Mouse (Mus musculus) heart, postnatal 10 days (tissue): ENCODE results near the gene Lifr. TPM values are rescaled to one million over a fixed set of nuclear protein-coding genes. Genes with fewer than 3 reads are reported as not detected.

Source experiments
- DNase-seq, 2 experiments: peaks; one replicate each; pipeline ENCODE4 v3.0.0; 2021
- intact Hi-C: fragments of 180-260 bp; cut with DNase I; formaldehyde crosslinking; loops from one replicate; pipeline ENCODE4 v1.15.1; 2025
- total RNA-seq, 2 experiments: library from RNA; stranded (reverse); gene quantifications; 2 replicates each; pipeline ENCODE4 v1.2.3; 2021

The Lifr gene
- total RNA-seq, 2 experiments from 2014 or later = 50.2 to 54.0 TPM

DNA sequence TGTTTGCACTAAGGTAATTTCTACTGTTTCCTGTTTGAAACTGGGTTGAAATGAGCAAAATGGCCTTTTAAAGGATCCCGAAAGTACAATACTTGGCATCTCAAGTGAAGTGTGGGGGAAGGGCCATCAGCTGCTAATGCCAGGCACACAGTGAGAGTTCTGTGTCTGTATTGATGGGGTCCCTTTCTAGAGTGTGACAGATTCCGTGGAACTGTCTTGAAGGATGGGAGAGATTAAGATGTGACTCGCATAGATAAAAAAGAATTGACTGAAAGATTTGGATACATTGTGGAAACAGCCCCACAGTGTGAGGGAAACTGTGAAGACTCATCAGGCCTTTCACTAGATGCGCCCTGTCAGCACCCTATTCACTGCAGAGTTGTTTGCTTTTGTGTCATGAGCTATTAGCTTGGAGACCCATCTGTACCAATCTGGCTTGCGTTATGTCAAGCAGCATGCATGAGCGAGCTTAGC, 104.4 kb downstream of the Lifr start:
- intact Hi-C loops = no loop called here
- no peak for DNase-seq

DNA sequence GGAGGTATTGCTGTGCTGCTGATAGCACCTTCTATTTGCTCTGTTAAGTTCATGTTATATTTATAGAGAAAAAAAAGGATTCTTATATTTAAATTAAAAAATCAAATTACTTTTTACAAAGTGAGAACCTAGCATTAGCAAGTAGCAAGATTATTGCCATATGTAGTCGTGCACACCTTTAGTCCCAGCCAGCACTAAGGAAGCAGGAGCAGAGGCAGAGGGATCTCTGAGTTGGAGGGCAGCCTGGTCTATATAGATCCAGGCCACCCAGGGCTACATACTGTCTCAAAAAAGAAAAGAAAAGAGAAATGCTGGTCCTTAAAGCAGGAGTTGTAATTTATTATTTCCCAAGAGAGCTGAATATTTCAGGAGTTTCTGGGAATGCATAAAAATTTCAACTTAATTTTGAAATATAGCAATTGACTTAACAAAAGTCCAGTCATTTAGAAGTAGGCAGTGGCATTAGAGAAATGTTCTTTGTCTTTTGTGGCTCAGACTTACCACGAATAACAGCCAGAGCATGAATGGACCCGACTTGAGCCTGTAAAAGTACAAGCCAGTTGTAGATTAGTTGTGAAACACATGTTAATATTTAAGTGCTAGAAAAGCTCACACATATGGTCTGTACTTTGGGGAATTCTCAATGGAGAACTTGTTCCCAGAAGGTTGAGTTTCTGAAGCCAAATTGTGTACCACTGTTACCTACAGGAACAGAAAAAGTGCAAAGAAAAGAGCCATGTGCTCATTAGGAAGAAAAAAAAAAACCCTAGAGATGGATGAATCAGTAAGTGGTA, 107.4 kb downstream of the Lifr start:
- intact Hi-C loops = no loop called here
- no peak for DNase-seq

GRCm38 (mm10) chr15:7198816-7199215, 108.4 kb downstream of the Lifr start:
- intact Hi-C loops = no loop called here

DNA sequence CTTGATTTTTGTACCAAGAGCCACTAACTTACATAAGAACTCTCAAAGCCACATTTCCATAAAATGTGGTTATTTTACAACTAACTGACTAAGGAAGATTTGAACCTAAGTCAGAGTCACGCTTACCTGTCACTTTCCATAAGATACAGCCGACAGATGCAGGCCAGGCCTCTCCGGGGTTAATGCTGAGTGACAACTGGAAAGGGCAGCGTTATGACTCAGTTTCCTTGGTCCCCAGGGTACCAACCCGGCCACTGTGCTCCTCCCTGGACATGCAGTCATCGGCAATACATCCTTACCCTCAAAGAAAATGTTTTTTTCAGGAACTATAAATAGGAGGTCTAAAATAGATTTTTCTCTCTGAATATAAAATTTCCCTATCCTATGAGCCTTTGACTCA, 109.9 kb downstream of the Lifr start:
- intact Hi-C loops = no loop called here
- no peak for DNase-seq

More at GRCm38 (mm10) chr15:7198816-7199215, 108.4 kb downstream of the Lifr start:
- DNase-seq = no peak

DNA sequence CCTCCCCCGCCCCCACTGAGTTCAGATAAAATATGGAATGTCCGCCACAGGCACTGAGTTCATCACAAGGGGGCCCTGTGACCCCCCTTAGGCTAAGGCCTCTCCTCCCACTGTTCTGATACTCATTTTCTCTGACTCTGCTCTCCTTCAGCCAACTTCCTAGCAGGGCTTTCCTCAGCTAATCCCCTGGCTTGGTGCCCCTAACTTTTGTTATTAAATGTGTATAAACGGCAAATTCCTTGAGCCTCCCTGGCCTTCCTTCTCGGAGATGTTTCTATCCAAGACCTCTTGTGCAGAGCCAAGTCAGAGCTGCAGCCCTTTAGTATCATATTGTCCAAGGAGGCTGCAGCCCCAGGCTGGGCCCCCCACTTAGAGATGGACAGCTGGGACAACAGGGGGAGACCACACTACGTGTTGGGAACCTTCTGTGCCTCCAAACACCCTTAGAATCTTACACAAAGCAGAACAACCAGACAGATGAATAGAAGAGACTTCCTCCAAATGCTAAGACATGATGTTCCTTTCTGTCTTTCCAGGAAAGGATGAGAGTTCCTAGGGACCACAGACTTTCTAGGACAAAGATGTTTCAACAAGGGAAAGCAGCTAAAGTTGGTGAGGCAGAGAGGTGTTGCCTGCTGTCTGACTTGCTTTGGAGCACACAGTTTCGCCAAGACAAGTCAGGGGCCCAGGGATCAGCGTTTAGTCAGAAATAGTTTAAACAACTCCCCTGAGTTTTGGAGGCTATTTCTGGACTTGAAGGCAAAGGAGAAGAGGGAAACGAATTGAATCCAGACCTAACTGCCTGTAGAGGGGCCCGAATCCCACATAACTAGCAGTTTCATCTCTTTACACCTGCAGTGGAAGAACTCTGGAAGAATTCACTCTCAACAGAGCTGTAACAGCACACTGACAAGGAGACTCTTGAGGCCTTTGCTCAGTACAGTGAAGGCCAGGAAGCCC, 111.3 kb downstream of the Lifr start:
- DNase-seq = peak; percentile 44 to 51
- intact Hi-C loops = no loop called here

DNA sequence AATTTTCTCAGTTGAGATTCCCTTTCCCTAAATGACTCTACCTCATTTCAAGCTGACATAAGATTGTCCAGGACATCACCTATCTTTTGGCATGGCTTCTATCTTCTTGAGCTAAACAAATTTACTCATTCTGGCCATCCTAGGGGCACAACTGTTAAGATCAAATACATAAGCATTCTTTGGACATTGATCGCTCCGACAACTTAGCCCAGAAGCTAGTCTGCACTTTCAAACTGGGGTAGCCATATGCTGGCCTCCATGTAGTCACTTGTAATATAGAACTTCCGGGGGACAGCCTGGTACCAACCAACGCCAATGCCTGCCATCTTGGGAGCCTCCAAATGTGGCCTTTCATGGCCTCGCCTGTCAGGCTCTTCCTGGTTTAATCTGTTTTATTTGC, 112.6 kb downstream of the Lifr start:
- DNase-seq = no peak
- intact Hi-C loops = no loop called here

DNA sequence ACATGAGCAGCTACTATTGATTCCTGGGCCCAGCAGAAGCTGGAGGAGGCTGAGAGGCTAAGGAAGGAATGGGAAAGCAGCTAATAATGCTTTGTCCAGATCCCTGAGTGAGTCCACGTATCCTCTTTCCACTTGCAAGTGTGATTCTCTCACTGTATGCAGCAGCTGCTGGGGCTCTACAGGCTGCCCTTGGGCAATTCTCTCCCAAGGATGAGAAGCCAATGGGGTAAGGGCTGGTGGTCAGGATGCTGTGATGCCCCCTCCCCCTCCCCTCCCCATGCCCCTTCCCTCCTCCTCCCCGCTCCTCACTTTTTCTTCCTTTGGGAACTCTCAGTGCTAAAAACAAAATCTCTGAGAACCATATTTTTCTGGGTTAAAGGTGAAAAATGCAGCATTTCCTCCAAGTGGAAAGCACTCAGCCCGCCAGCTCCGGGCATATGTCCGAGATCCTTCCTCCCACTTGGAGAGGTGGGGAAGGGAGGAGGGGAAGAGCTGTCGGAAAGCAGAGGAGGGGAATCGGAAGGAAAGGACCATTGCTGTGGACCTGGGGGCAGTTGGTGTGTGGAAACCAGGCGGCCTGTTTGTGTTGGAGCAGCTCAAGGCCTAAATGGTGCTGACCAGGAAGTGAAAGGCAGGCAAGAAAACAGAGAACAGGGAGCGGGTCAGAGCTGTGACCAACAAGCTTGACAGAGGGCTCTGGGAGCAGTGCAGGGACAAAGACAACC, 113.4 kb downstream of the Lifr start:
- intact Hi-C loops = no loop called here
- peak; percentile 76 to 81 for DNase-seq

DNA sequence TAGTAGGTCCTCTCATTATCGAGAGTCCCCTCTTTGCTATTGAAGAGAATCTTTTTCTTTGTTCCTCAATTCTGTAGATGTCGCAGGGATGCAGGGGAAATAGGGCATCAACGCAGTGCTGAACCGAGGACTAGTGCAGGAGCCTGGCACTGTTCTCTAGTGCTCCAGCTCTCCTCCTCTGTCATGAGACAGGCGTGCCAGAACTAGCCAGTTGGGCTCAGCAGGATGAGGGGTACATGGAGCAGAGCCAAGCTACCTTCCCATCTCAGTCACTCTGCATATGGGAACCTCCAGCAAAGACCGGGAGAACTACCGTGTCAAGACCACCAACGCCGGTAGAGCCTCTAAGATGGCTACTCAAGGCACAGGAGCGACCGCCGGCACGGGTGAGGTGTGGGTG, 114.5 kb downstream of the Lifr start:
- intact Hi-C loops = no loop called here
- DNase-seq = no peak

DNA sequence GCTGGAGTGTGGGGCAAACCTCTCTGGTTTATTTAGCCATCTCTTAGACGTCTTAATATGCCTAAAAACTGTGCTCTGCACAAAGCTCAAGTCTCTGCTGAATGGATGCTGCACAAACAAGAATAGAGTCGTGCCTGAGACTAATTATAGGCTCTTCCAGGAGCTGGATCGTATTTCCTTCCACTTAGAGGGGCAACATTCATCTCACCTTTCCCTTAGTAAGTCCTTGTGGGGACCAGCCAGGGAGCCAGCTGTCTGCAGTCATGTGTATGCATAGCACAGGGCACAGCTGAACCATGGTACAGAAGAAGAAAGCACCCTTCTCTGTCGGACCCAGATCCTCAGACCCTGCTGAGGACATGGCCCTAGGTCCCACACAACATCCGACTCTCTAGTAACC, 115.7 kb downstream of the Lifr start:
- DNase-seq = no peak
- intact Hi-C loops = no loop called here

- DNase-seq = no peak
- intact Hi-C loops = no loop called here
Measured at GRCm38 (mm10) chr15:7207292-7207691, 116.9 kb downstream of the Lifr start.

- intact Hi-C loops = no loop called here
- DNase-seq = no peak
Measured at GRCm38 (mm10) chr15:7208180-7208579, 117.8 kb downstream of the Lifr start.

GRCm38 (mm10) chr15:7213683-7214082, 123.3 kb downstream of the Lifr start:
- peak; percentile 65 to 74 for DNase-seq
- intact Hi-C loops = no loop called here

- intact Hi-C loops = no loop called here
- no peak for DNase-seq
Measured at GRCm38 (mm10) chr15:7215845-7216244, 125.4 kb downstream of the Lifr start.

GRCm38 (mm10) chr15:7216581-7217272, 126.3 kb downstream of the Lifr start:
- no peak for DNase-seq
- intact Hi-C loops = no loop called here

DNA sequence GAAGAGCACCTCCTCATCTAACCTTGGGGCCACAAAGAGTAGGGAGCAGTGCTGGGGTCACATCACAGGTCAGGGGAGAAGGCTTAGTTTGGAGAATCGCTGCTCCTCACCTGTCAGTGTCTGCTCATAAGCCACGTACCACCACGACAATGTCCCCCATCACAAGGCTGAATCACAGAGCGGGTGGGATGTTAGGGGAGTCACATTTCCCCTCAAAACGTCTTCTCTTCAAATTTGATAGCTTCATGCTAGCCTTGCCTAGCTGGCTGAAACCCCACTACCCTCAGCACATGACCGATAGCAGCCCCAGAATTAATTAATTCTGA, 126.8 kb downstream of the Lifr start:
- intact Hi-C loops = no loop called here

GRCm38 (mm10) chr15:7222809-7223208, 132.4 kb downstream of the Lifr start:
- peak; percentile 59 to 65 for DNase-seq
- intact Hi-C loops = loop anchor here (2.0 kb wide), 1 partner anchor 32 kb away; no protein-coding TSS in a partner anchor

More for the DNA sequence above, 126.8 kb downstream of the Lifr start:
- DNase-seq = no peak

- DNase-seq = peak; percentile 38 to 39
- intact Hi-C loops = no loop called here
Measured at GRCm38 (mm10) chr15:7224151-7224775, 133.8 kb downstream of the Lifr start.

DNA sequence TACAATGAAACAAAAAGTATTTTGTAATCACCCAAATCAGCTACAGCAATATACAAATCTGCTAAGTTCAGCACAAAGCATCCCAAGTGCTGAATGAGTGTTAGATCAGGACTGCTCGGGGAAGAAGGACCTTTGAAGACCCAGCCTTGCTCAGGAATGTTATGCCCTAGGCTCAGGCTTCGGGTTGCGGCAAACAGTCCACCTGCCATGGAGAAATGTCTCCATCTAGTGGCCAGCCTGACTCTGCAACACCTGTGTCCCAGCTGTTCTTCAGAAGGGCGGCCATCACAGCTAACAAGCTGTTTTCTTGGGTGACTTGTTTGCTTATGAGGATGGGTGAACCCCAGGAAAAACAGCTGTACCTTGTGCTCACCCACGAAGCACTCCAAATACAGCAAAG, 135.8 kb downstream of the Lifr start:
- intact Hi-C loops = loop anchor here (1.0 to 5.0 kb wide), 5 partner anchors 93 to 384 kb away; no protein-coding TSS in a partner anchor
- peak; percentile 88 to 91 for DNase-seq

- intact Hi-C loops = no loop called here
- DNase-seq = no peak
Measured at GRCm38 (mm10) chr15:7233393-7234090, 143.1 kb downstream of the Lifr start.
